Mouse (Mus musculus) cerebellum, adult 2 months (tissue): ENCODE measurements around the gene Pank3.

Source experiments
- CTCF ChIP-seq: fragments of 200-500 bp; IDR thresholded peaks from 2 replicates; pipeline ENCODE4 v1.5.1; 2011; ENCODE audit warnings: low read depth, mild to moderate bottlenecking, control low read depth, low read length, moderate library complexity, borderline replicate concordance; ENCODE audit not compliant: insufficient read depth
- POLR2A ChIP-seq: fragments of 200-500 bp; IDR thresholded peaks from 2 replicates; pipeline ENCODE4 v1.6.1; 2011; ENCODE audit warnings: low read length, control low read depth, borderline replicate concordance; ENCODE audit not compliant: insufficient read depth

- TF ChIP-seq CTCF (no peak), POLR2A (no peak)
These were observed 19.2 kb downstream of the Pank3 start for GRCm38 (mm10) chr11:35788443-35788842.
